Mouse (Mus musculus) cortical plate, adult 2 months (tissue): Measurements from ENCODE around the gene Gm10181.

Experiments used
- CTCF ChIP-seq: fragments of 200-500 bp; IDR thresholded peaks from 2 replicates; pipeline ENCODE4 v1.5.1; 2011; ENCODE audit warnings: mild to moderate bottlenecking, control low read depth, low read length; ENCODE audit not compliant: insufficient read depth; ENCODE audit errors: extremely low read depth
- POLR2A ChIP-seq: fragments of 200-500 bp; IDR thresholded peaks from 2 replicates; pipeline ENCODE4 v1.6.1; 2011; ENCODE audit warnings: mild to moderate bottlenecking, low read length, control low read depth; ENCODE audit not compliant: insufficient read depth; ENCODE audit errors: extremely low read depth

GRCm38 (mm10) chr9:25076505-25076904 is 12.7 kb upstream of the Gm10181 start:
- TF ChIP-seq POLR2A (no peak), CTCF (no peak)
